Mouse (Mus musculus): ENCODE measurements at regions not wholly inside any gene's neighbourhood (a gene's known extent, or its start where the extent isn't known, plus 50 kb on each side); places are given as distances from the start of the nearest gene placed in this dataset.

DNA sequence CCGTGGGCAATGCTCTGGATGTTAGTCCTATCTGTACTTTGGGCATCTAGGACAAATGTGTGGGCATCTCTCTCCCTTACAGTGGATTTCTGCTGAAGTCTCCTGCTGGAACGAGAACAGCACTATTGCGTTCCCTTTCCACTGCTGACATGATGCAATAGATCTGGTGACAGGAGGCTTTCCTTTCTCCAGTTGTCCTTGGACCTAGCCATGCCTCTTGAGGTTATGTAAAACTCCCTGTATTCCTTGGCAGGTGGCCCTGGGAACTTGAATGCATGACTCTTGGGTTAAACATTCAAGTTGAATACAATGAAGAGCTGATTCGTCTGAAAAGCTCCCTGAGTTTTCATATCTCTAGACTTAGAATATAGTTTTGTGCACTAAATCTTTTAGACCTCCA, 386.1 kb upstream of the A1bg start:
- no peak for TF ChIP-seq CTCF (IDR thresholded peaks at IDR 0.05; ENCODE audit: borderline replicate concordance, extremely low read depth, insufficient read depth, insufficient read length)
- no peak for TF ChIP-seq POLR2A (IDR thresholded peaks at IDR 0.05; ENCODE audit: borderline replicate concordance, extremely low read depth, insufficient read depth, insufficient read length, poor library complexity, severe bottlenecking)

Data from brain, embryonic 14.5 days (tissue).